Mouse (Mus musculus): Measurements from ENCODE around the gene Syne1.

The Syne1 gene

DNA sequence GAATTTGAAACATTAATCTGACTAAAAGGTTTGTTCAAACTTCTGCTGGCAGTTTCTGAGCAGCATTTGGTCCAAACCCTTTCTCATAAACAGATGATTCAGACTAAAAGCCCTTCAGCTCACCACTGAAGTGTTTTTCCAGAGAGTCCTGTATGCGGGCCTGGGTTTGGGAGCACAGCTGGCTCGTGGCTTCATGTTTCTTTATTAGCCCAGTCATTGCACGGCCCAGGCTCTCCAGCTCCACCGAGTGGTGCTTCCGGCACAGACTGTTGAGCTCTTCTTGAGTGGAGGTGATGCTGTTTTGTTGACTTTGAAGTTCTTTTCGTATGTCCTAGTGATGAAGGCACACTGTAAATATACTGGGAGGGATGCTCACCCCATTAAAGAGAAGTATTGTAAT lies 245.7 kb downstream of the Syne1 start:
- peak; percentile 25 for DNase-seq (ENCODE audit: low spot score)

DNA sequence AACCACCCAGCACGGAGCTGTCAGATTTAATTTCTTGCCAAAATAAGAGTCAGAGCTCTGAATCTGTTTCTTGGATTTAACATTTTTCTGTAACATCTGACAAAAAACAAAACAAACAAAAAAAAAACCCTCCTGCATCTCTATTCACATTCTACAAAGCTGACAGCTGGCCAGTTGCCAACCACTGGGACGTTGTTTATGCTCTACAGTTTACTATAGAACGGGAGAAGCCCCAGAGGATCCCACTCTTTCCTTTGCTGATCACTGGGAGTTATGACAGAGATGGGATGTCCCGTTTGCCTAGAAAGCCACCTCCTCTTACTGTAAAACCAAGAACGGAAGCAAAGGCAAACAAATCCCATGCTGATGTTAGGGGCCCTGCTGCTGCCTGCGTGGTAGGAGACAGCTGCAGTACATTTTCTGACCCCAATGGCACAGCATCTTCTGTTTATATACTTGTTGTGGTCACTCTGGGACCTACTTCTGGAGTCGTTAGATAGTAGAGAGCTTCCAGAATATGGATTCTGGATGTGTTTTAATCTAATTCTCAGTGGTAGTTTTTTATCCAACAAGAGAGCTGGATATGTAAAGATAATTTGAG lies 255.9 kb downstream of the Syne1 start:
- DNase-seq (ENCODE audit: low spot score) = no peak

DNA sequence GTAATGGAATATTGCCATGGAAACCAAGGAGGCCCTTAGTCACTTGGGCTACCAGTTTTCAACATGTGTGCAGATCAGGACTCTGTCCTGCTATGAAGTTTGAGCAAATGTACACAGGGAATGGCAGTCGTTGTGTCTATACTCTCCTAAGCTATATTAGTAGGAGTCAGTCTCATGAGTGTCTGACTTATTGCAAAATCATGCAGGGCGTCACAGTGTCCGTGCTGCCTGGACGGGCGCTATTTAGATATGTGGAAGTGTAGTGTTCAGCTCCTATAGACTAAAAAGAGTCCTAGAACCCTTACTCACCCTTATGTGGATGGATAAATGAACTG lies 261.7 kb downstream of the Syne1 start:
- no peak for DNase-seq (ENCODE audit: low spot score)

DNA sequence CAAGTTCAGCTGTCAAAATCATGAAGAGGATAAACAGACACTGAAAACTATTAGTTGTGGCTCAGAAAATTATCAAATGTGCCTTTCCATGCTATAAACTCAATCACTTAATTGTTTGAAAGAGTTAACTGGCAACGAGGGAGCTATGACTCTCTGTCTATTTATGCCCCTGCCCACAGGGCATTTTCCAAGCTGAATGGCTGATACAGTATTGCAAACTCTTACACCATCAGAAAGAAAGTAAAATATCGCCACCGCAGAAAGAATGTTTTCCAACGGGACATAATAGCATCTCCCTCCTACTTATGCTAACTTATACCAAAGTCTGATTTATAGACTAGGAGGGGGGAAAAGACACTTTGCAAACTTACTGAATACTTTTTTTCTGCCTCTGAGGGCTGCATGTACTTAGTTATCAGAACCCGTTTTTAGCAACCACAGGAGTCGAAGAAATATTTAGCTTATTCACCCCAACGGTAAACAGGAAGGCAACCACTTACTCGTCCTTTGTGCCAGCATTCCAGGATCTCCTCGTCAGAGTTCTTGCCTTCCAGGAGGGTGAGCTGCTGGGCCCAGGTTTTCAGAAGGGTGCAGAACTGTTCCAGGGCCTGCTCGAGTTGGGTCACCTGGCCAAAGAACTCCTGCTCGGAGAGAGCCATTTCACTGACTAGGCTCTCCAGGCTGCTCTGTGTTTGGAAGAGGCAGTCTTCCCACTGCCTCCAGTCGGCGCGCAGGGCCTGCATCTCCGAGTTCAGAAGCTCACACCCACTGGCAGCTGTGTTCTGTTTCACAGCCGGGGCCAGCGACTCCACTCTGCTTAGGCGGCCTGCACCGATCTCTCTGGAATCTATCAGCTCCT lies 262.3 kb downstream of the Syne1 start:
- DNase-seq (ENCODE audit: low spot score) = peak; percentile 60

DNA sequence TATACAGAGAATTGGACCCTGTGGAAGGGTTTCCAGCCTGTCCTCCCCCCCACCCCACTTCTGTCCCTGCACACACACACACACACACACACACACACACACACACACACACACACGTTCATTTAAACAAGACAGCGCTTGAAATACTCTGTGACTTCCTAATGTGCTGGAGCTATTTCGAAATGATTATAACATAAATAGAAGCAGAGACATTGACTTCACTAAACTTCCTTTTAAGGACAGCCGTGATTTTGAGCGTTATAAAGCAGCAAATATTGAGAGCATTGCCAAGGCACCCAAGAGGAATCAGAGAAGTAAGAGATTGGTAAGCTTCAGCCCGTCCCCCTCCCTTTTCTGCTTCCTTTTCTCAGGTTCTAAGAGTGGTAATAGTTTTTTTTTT lies 263.0 kb downstream of the Syne1 start:
- DNase-seq (ENCODE audit: low spot score) = peak; percentile 45

DNA sequence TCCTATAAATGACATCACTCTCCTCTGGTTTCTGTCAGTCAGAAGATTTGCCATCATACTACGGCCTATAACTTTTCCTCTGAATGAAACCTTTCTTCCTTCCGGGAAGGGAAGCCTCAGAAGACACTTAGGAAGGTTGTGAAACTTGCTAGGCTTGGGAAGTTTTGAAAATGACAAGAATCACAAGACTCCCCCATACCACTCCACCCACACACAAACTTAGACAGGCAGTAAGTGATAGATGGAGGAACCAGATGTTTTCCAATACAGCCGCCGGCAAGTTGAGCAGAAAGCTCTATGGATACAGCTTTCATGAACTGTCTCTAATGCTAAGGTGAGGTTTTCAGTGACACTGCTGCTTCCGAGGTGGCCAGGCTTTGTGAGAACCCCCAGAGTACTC lies 275.5 kb downstream of the Syne1 start:
- no peak for DNase-seq (ENCODE audit: low spot score)

DNA sequence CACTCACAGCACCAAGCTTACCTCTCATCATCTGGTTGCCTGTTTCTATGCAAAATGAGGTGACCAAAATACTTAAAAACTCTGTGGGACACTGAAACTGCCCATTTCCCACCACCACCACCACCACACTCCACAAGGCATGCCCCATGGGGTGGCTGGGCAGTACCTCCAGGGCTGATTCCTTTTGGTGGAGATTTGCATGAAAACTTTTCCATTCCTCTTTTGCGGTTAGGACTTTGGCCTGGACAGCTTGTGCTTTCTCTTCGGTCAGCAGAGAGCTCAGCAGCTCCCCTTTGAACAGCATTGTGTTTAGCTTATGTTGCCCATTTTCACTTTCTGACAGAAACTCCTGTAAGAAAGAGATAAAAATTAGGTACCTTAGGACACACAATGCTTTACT lies 280.6 kb downstream of the Syne1 start:
- no peak for DNase-seq (ENCODE audit: low spot score)

DNA sequence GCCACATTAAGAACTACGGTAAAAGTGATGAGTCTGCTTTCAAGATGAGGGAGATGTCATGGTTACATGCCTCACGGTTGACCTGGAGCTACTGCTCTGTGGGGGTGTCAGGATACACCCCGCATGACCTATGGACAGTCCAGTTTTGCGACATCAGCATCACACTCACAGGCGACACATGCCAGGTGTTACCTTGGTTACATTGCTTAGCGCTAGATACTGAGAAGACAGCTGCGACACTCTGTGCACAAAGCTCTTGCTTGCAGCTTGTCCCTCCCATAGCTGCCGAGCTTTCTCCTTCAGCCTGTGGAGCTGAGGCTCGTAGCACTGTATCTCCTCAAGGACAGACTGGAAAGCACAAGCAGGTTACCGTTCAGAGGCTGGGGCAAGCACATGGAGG lies 286.9 kb downstream of the Syne1 start:
- no peak for DNase-seq (ENCODE audit: low spot score)

DNA sequence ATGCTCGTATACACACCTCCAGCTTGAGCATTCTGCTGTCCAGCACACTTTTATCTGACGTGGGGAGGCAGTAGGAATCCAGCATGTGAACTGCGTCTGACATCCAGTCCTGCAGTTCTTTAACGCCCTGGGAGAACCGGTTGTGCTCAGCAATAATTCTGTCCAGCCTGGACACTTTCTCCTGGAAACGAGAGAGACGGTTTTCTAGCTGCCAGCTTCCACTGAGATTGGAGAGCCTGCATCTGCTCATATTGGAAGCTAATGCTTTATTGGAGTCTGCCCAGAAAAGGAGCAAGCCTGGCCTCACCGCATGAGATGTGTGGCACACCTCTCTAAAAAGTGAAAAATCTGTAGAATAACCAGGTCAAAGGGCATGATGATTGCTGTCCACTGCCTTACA lies 288.6 kb downstream of the Syne1 start:
- DNase-seq (ENCODE audit: low spot score) = no peak

DNA sequence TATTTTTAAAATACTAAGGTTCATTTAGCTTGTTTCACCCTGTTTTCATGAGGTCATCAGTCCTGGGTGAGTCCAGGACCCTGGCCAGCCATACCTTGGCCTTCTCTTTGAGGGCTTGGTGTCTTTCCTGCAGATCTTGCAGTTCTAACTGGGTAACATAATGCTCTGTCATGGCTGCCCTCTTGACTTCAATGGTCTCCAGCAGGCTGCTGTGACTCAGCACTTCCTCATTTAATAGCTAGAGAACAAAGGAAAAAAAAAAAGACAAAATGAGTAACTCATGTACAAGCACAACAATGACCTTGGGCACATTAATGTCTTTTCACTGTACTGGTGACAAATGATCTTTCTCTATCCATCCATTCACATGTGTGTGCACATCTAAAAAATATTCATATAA lies 294.6 kb downstream of the Syne1 start:
- no peak for DNase-seq (ENCODE audit: low spot score)

DNA sequence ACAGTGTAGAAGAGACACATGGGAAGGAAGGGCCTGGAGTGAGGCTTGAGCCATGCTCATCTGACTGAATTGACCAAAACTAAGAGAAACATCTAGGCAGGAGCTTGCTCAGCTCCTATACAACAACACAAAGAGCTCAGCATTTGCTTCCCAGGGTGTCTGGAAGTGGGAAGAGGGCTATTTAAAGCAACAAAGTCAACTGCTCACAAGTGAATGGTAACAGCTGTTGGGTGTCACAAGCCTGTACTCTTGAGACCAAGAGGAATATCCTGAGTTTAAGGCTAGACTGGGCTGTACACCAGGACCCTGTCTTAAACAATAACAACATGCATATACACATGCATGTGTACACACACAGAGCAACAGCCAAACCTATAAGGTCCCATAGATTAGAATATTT lies 297.5 kb downstream of the Syne1 start:
- DNase-seq (ENCODE audit: low spot score) = no peak

DNA sequence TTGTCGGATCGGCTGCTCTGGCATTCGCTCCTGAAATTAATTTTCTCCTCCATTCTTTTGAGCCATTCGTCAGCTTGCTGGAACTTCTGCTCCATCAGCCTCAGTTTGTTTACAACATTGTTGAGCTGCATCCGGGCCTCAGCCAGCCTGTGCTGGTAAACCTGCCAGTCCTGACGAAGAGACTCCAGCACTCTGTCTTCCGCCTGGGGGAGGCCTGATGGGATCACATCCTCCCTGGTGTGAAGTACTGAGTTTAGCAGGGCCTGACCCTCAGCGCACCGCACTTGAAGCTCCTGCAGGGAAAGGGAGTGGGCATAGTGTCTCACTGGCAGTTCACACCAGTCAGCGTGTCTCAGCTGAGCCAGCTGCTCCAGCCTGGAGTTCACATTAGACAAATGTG lies 300.6 kb downstream of the Syne1 start:
- DNase-seq (ENCODE audit: low spot score) = no peak

DNA sequence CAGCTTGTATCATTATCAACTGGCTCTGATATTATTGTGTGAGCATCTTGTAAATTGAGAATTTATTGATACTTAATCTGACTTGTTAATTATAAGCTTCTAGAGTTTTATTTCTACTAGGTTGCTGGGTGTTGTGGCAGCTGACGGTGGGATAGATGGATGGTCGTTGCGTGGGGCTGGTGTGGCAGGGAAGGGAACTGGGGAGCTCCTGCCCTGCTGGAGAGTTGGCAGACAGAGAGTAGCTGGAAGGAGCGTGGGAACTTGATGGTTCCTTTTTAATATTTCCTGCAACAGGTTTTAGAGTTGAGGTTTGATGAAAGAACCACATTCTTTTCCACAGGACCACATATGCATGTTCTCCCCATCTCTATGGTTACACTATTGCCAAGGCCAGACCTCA lies 311.6 kb downstream of the Syne1 start:
- no peak for DNase-seq (ENCODE audit: low spot score)

DNA sequence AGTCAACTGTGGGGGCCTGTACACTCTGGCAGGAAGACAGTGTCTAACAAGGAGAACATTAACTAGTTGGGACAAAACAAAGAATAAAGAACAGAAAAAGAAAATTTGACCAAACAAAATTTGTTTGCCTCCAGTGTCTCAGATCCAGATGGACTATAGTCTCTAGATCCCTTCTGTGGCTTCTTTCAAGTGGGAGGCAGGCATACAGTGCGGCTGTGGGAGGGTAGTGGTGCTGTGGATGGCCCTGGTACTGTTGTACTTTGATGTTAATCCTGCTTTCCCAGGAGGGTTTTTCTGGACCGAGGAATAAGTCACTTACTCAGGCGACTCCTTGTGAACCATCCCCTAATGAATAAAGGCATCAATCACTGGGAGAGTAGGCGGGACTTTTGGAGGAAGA lies 314.4 kb downstream of the Syne1 start:
- DNase-seq (ENCODE audit: low spot score) = no peak

DNA sequence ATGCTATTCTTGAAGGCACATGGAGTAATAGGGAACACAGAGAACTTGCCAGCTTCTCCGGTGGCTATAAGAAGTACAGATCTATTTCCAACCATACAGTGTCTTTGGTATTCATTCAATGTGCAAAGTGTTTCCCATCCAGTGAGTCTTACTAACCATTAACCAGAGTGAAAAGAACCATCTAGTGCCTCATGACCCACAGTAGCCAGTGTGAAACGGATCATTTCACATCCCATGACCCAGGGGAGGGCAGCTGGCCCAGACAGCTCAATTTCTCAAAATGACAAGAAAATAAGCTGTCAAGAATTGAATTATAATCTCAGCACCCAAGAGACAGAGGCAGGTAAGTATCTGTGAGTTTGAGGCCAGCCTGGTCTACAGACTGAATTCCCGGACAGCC lies 315.1 kb downstream of the Syne1 start:
- DNase-seq (ENCODE audit: low spot score) = no peak

DNA sequence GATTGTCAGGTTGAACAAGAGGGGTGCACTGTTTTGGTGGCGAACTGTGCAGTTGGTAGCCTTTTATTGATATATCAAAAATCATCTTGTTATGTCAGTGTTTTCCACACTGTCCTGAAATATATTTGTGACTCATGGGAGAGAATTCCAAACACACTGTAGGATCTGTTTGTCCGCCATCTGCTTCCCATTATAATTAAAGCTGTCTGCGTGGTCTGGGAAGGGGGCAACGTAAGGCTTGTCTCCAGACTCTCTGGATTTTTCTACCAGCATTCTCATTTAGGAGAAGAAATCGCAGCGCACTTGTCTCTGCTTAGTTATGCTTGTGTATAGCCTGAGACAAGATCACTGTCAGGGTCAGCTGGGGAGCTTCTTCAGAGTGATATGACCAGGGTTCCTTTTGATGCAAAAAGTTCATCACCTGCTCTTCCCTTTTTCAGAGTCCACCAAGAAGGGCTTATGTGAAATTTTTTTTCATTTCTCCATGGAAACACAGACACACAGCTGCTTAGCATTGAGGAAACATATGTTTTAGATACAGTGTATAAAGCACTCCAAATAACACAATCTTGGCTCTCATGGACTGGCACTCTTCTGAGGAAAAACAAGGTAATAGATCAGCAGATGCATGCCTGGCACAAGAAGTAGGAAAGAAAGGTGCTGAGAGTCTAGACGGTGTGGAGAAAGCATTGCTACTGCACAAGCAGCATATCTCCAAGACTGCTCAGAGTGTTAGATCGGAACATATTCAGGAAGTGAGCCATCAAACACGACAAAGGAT lies 316.4 kb downstream of the Syne1 start:
- DNase-seq (ENCODE audit: low spot score) = no peak

DNA sequence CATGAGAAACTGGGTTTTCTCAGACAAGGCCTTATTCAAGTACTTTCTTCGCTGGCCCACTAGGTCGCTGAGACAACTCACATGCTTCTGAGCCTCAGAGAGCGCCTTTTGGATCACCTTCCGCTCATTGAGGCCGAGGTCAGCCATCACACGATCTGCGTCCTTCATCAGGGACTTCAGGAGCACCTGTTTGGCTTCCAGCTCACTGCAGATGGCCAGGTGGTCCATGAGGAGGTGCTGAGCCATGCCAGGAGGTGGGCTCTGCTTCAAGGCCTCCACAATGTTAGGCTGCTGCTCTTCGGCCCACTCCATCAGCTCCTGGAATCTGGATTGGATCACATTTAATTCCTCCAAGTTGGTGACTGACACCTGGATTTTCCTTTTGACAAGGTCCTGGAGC lies 322.2 kb downstream of the Syne1 start:
- no peak for DNase-seq (ENCODE audit: low spot score)

DNA sequence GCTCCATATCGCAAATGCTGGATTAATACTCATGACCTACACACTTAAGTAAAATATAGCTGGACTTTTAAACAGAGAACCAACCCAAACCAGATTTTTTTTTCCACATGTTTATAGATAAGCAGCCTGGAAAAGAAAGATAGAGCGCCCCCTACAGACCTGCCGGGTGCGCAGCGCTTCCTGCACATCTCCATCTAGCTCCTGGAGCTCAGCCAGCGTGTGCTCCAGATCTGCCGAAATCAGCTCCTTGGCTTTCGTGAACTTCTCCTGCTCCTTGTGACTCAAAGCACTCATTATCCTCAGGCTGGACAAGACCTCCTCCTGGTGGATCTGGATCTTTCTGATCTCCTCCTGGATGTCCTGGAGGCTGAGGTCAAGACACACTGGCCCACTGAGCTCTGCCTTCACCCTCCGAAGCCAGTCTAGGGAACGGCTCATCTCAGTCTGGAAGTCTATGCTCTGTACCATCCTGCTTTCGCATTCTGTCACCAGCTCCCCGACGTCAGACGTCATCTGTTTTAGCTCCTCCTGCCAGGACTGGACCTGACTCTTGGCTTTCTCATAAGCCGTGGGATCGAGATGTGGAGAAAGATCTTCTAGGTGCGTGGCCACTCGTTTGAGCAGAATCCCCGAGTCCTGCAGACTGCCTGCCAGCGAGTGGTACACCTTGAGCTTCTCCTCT lies 323.7 kb downstream of the Syne1 start:
- peak; percentile 2 for DNase-seq (ENCODE audit: low spot score)

DNA sequence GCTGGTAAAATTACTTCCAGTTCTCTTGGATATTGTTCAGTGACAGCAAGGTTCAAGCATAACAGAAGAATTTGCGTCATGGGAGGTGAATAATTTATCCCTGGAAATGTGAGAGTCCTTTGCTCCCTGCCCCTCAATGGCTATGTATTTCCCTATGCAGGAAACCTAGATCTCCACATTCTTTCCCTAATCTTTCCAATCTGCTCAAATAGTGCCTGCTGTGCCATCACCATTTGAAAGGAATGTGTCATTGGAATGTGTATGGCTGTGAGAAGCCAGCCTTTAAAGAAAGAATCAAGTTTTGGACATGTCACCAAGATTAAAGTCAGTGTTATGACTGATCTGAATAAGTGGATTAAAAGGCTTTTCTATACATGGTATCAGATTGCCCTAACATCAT lies 335.3 kb downstream of the Syne1 start:
- no peak for DNase-seq (ENCODE audit: low spot score)

DNA sequence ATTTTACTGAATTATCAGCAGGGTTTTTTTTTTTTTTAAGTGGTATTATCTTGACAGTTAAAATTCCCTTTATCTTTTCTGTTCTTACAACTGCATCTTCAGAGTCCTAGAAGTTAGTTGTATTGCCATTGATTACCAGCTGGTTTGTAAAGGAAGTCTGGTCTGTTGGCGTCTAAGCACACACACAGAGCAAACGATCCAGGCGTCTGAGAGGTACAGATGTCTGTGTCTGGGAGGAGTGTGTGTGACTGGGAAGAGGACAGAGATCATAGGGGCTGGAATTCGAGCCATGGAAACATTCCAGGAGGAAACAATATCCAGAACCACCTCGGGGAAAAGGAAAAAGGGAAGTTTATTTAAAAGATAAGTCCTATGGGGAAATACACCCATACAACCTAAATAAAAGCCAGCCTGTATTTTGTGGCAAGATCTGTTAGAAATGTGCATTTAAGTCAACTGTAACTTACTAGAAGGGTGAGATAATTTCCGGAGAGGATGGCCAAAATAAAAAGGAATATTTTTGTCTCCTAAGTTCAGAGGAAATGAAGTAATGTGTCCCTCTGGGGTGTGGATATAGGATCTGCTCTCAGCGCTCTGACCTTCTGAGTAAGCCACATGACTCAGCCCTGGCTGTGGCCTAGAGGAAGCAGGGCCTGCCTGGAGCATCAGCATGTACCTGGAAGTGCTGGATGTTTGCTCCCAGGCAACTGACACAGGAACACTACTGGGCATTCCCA lies 343.2 kb downstream of the Syne1 start:
- DNase-seq (ENCODE audit: low spot score) = peak; percentile 51

DNA sequence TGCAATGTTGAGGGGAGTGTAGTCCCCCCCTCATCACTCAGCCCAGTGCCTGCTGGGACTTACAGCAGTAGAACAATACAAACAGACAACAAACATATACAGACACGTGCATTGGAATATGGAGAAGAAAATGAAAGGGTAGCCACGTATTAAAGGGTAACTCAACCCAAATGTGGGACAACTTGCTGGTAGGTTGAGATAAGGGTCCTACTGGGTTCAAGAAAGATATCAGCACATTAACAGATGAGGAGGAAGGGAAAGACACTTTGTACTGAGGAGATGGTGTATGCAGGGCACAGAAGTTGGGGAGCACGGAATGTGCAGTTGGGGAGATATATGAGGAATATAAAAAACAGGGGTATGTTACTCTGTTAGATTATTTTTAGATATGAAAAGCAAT lies 345.3 kb downstream of the Syne1 start:
- DNase-seq (ENCODE audit: low spot score) = no peak

DNA sequence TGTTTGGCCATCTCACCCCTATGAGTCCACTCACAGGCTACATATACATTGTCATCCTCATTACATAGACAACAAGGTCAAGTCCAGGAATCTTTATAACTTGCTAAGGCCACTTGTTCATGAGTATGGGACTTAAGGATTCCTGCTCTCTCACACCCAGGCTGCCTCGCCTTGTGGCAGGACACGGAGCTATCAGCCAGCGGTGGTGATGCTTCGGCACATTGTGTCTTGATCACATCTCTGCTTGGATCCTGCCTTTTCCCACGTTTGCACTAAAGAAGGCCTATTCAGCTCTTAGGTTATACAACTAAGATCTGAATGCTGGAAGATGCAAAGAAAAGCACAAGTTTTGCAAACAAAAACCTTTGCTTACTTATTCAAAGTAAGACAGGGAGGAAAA lies 345.7 kb downstream of the Syne1 start:
- no peak for DNase-seq (ENCODE audit: low spot score)

Data from lung, postnatal 25 days (tissue).